Comparison of ENCODE assay signal across 43 mouse cellular contexts in the genomic region with DNA sequence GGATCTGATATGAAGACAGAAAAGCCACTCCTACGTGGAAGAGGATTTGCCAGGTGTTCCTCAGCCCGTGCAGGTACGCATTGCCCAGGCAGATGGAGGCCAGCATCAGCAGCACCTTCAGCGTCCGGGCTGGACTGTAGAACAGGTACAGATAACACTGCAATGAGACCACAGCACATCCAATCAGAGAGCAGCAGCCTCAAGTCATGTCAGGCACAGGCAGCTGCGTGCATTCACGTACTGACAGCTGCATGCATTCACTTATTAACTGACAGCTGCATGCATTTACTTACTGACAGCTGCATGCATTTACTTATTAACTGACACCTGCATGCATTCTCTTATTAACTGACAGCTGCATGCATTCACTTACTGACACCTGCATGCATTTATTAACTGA. TPM values are rescaled to one million over a fixed set of nuclear protein-coding genes. Genes with fewer than 3 reads are reported as not detected.
"Had no signal": no experiment of that assay in that cellular context is flagged by ENCODE, and none has a peak within 500 bp of the region (broad histone marks: within the 10 kb centered on the region; RNA-seq: fewer than 3 reads in every experiment).

No protein-coding gene starts in this region.

- ATAC-seq: hindbrain, embryonic 16.5 days; hindbrain, postnatal 0 days; inflammation-experienced regulatory T-cells, adult 6 months; intestine, embryonic 15.5 days; intestine, embryonic 16.5 days; intestine, postnatal 0 days had no signal

- H3K4me3 ChIP-seq: heart, embryonic 10.5 days; heart, embryonic 12.5 days; heart, embryonic 13.5 days; heart, embryonic 15.5 days; hindbrain, embryonic 10.5 days; hindbrain, embryonic 12.5 days; hindbrain, embryonic 13.5 days; hindbrain, embryonic 15.5 days; intestine, embryonic 15.5 days; kidney, embryonic 15.5 days; layer of hippocampus, adult 2 months had no signal

- H3K9ac ChIP-seq: heart, embryonic 12.5 days; heart, embryonic 13.5 days; heart, embryonic 15.5 days; hindbrain, embryonic 12.5 days; hindbrain, embryonic 13.5 days; hindbrain, embryonic 14.5 days; hindbrain, embryonic 15.5 days; intestine, embryonic 15.5 days; kidney, embryonic 15.5 days had no signal

- DNase-seq: heart, postnatal 10 days; heart, postnatal 14 days; heart, postnatal 36 days; heart, postnatal 4 days; kidney, adult 11 months; kidney, adult 18-20 months; kidney, adult 2 months; kidney, adult 8-10 months; kidney, adult 9 months; kidney, postnatal 10 days; kidney, postnatal 14 days; kidney, postnatal 25 days; kidney, postnatal 36 days; kidney, postnatal 4 days; layer of hippocampus, adult 9-11 months; layer of hippocampus, postnatal 36 days had no signal

- H3K4me2 ChIP-seq: heart, embryonic 11.5 days; heart, embryonic 12.5 days; heart, embryonic 13.5 days; heart, embryonic 15.5 days; hindbrain, embryonic 12.5 days; hindbrain, embryonic 13.5 days; hindbrain, embryonic 14.5 days; hindbrain, embryonic 15.5 days; intestine, embryonic 15.5 days; kidney, embryonic 15.5 days had no signal

- H3K9me3 ChIP-seq: heart, embryonic 10.5 days; heart, embryonic 12.5 days; heart, embryonic 13.5 days; heart, embryonic 15.5 days; hindbrain, embryonic 10.5 days; hindbrain, embryonic 12.5 days; hindbrain, embryonic 13.5 days; hindbrain, embryonic 15.5 days; intestine, embryonic 15.5 days; kidney, embryonic 15.5 days had no signal

- H3K4me1 ChIP-seq: heart, embryonic 13.5 days; heart, embryonic 15.5 days had no signal

- H3K27ac ChIP-seq: heart, embryonic 10.5 days; heart, embryonic 13.5 days; heart, embryonic 15.5 days; hindbrain, embryonic 10.5 days; hindbrain, embryonic 12.5 days; hindbrain, embryonic 13.5 days; hindbrain, embryonic 14.5 days; hindbrain, embryonic 15.5 days; hindbrain, postnatal 0 days; intestine, embryonic 15.5 days; kidney, embryonic 15.5 days; kidney, postnatal 0 days; layer of hippocampus, adult 2 months had no signal

- H3K27me3 ChIP-seq: heart, embryonic 12.5 days; heart, embryonic 13.5 days; heart, embryonic 15.5 days; hindbrain, embryonic 12.5 days; hindbrain, embryonic 13.5 days; hindbrain, embryonic 15.5 days; intestine, embryonic 15.5 days; kidney, embryonic 15.5 days had no signal

RNA-seq across cellular contexts. Expression of a gene that starts 42.2 kb away (rescaled TPM):
- polyA plus RNA-seq: kidney, embryonic 14.5 days had no signal

RNA-seq across cellular contexts. Expression of a gene that starts 42.8 kb away (rescaled TPM):
- total RNA-seq: heart, adult 8-10 months; heart, postnatal 10 days; heart, postnatal 14 days; heart, postnatal 25 days; heart, postnatal 36 days; hematopoietic stem cell, adult 5-6 weeks; hindbrain, postnatal 0 days had no signal
- polyA plus RNA-seq: heart, embryonic 10.5 days; heart, embryonic 11.5 days; heart, embryonic 12.5 days; heart, embryonic 13.5 days; heart, embryonic 14.5 days; heart, postnatal 0 days; hindbrain, embryonic 10.5 days; hindbrain, embryonic 11.5 days; hindbrain, embryonic 12.5 days; hindbrain, embryonic 13.5 days; inflammation-experienced regulatory T-cells, adult 6 months; intestine, embryonic 14.5 days; intestine, embryonic 15.5 days; intestine, embryonic 16.5 days; kidney, embryonic 15.5 days; kidney, postnatal 0 days had no signal
